Mouse (Mus musculus) heart, embryonic 16.5 days (tissue): ENCODE data around the gene Capn12. TPM values are rescaled to one million over a fixed set of nuclear protein-coding genes. Genes with fewer than 3 reads are reported as not detected.
"Not testable (repeated sequence)": the region's sequence is repeated elsewhere in the genome, so short reads cannot be mapped to it uniquely, and the experiment has no call there.

ENCODE experiments used
- ATAC-seq: fragments of 200-750 bp; cut with Nextera tagmentation; replicated peaks from 2 replicates; pipeline ENCODE4 v1.8.0; 2017; ENCODE audit warnings: moderate number of reproducible peaks; ENCODE audit not compliant: insufficient read depth, low FRiP score; ENCODE audit errors: extremely low read depth
- H3K27ac ChIP-seq: fragments of 300-500 bp; sonication (generic); 2 replicates; pipeline ENCODE4 v1.5.1; 2014; ENCODE audit warnings: mild to moderate bottlenecking, low read length, control low read depth, moderate library complexity
- H3K27me3 ChIP-seq: fragments of 300-500 bp; sonication (generic); 2 replicates; pipeline ENCODE4 v1.6.1; 2014; ENCODE audit warnings: low read length, mixed read lengths; ENCODE audit not compliant: control insufficient read depth, insufficient read depth
- H3K36me3 ChIP-seq: fragments of 300-500 bp; sonication (generic); 2 replicates; pipeline ENCODE4 v1.6.1; 2014; ENCODE audit not compliant: control insufficient read depth, insufficient read depth
- H3K4me1 ChIP-seq: fragments of 300-500 bp; sonication (generic); 2 replicates; pipeline ENCODE4 v1.6.1; 2014; ENCODE audit warnings: low read length, mixed read lengths; ENCODE audit not compliant: control insufficient read depth, insufficient read depth
- H3K4me2 ChIP-seq: fragments of 300-500 bp; sonication (generic); 2 replicates; pipeline ENCODE4 v1.6.1; 2014; ENCODE audit warnings: low read depth, mild to moderate bottlenecking, control low read depth, low read length
- H3K4me3 ChIP-seq: fragments of 300-500 bp; sonication (generic); 2 replicates; pipeline ENCODE4 v1.5.1; 2014; ENCODE audit warnings: mild to moderate bottlenecking, control low read depth, low read length
- H3K9ac ChIP-seq: fragments of 300-500 bp; sonication (generic); 2 replicates; pipeline ENCODE4 v1.6.1; 2014; ENCODE audit warnings: low read length, control low read depth
- H3K9me3 ChIP-seq: fragments of 300-500 bp; sonication (generic); replicated peaks from 2 replicates; pipeline ENCODE4 v1.6.1; 2016; ENCODE audit warnings: low read length; ENCODE audit not compliant: control insufficient read depth
- WGBS: fragments of 180-500 bp; shearing (Covaris S2); extraction: QIAGEN DNeasy Blood & Tissue Kit; methylation state at CpG from one replicate; pipeline ENCODE4 v1.1.7; 2014; 5-methylcytosine and 5-hydroxymethylcytosine counted together
- polyA plus RNA-seq: library from polyadenylated mRNA; unstranded; fragments of >200 nt; fragmentation: Nextera tagmentation; extraction: Ambion mirVana; gene quantifications from 2 replicates; pipeline ENCODE4 v1.2.1, GENCODE M21; 2015

The Capn12 gene
- polyA plus RNA-seq, 1 experiment from 2014 or later, result 0.41 TPM

GRCm38 (mm10) chr7:28860898-28861297 lies 20.3 kb upstream of the Capn12 start:
- H3K27me3 ChIP-seq, result no peaks in the 10 kb centered on the region
- H3K9ac ChIP-seq, result no peak overlapping the region
- no peak overlapping the region for H3K27ac ChIP-seq
- H3K4me1 ChIP-seq, result peaks cover 5% of the 10 kb centered on the region
- H3K9me3 ChIP-seq, result peaks cover 4% of the 10 kb centered on the region
- 88% methylated on average over 6 of the region's 6 CpGs for WGBS
- no peak for ATAC-seq
- no peak overlapping the region for H3K4me2 ChIP-seq
- no peak overlapping the region for H3K4me3 ChIP-seq
- no peaks in the 10 kb centered on the region for H3K36me3 ChIP-seq

- no peak for ATAC-seq
- Histone ChIP-seq H3K36me3 (no peaks in the 10 kb centered on the region), H3K9ac (no peak overlapping the region), H3K27ac (no peak overlapping the region), H3K4me3 (no peak overlapping the region), H3K27me3 (no peaks in the 10 kb centered on the region), H3K4me1 (peaks cover 9% of the 10 kb centered on the region), H3K9me3 (peaks cover 4% of the 10 kb centered on the region), H3K4me2 (no peak overlapping the region)
- 72% methylated on average over 15 of the region's 15 CpGs for WGBS
Observed at GRCm38 (mm10) chr7:28862817-28863499, 18.3 kb upstream of the Capn12 start.

DNA sequence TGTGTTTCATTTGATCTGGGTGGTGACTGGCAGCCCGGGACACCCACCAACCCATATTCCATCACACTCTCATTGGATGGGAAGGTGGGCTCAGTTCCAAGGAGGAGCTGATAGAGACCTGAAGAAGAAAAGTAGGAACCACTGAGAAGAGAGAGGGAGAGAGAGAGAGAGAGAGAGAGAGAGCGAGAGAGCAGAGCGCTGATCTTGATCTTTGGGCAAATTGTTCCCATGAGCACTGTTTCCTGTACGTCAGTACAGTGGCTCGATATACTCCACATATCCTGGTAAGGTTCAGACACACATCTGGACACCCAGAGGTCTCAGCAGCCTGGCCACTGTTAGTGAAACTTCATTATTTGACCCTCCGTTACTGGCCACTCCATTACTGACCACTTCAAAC lies 17.7 kb upstream of the Capn12 start, which contains the start of gene Lgals7:
Lgals7 (plus strand) TSS at position 314 of the 400 bp plus-strand sequence.
- no peak for ATAC-seq
- H3K4me1 ChIP-seq, result peaks cover 9% of the 10 kb centered on the region
- H3K27ac ChIP-seq, result no peak within 1 kb of the TSS
- H3K9ac ChIP-seq, result no peak within 1 kb of the TSS
- no peaks in the 10 kb centered on the region for H3K27me3 ChIP-seq
- H3K4me3 ChIP-seq, result no peak within 1 kb of the TSS
- H3K4me2 ChIP-seq, result 0 out of 2 replicates have a peak within 1 kb of the TSS, but pooled peaks have one; percentile 0
- 75% methylated on average over 6 of the region's 6 CpGs for WGBS
- H3K9me3 ChIP-seq, result peaks cover 4% of the 10 kb centered on the region
- no peaks in the 10 kb centered on the region for H3K36me3 ChIP-seq

GRCm38 (mm10) chr7:28864288-28864750 lies 16.9 kb upstream of the Capn12 start:
- Histone ChIP-seq H3K9ac (no peak overlapping the region), H3K27ac (no peak overlapping the region), H3K4me1 (peaks cover 9% of the 10 kb centered on the region), H3K4me2 (0 out of 2 replicates have a peak overlapping the region, but pooled peaks have one; percentile 0), H3K4me3 (no peak overlapping the region), H3K27me3 (no peaks in the 10 kb centered on the region), H3K36me3 (no peaks in the 10 kb centered on the region), H3K9me3 (peaks cover 4% of the 10 kb centered on the region)
- no peak for ATAC-seq
- WGBS, result 30% methylated on average over 9 of the region's 9 CpGs

DNA sequence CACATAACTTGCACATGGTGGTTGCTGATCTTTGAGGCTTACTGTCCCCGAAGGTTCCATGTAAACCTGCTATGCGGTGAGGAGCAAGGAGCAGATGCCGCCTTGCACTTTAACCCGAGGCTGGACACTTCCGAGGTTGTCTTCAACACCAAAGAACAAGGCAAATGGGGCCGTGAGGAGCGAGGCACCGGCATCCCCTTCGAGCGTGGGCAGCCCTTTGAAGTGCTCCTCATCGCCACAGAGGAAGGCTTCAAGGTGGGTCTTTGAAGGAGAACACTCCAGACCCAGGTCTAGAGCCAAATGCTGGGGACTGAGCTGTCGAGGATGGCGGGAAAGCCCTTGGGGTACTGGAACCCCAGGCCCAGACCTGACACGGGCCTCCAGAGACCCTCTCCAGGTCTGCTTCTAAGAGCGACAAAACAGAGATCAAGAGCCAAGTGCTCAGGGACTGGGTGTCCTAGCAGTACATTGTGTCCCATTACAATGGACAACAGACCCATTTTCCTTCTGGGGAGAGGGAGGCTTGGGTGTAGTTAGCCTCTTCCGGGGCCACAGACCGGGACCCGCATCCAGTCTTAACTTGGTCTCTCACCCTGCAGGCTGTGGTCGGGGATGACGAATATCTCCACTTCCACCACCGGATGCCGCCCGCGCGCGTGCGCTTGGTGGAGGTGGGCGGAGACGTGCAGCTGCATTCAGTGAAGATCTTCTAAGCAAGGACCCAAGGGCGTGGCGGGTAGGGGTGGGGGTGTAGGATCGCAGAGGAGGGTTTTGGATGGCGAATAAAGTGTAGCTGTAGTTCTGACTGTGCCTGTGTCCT lies 15.5 kb upstream of the Capn12 start:
- Histone ChIP-seq H3K27ac (peak overlapping the region; percentile 50; the same call in 1 of the 2 replicates), H3K9me3 (peaks cover 4% of the 10 kb centered on the region), H3K36me3 (no peaks in the 10 kb centered on the region), H3K27me3 (no peaks in the 10 kb centered on the region), H3K9ac (peak overlapping the region; percentile 69), H3K4me3 (peak overlapping the region; percentile 34), H3K4me2 (peak overlapping the region; percentile 70), H3K4me1 (peaks cover 9% of the 10 kb centered on the region)
- 39% methylated on average over 33 of the region's 33 CpGs for WGBS
- peak; percentile 62 for ATAC-seq

GRCm38 (mm10) chr7:28866769-28867507 lies 14.3 kb upstream of the Capn12 start:
- Histone ChIP-seq H3K9me3 (no peaks in the 10 kb centered on the region), H3K27me3 (no peaks in the 10 kb centered on the region), H3K4me3 (no peak overlapping the region), H3K4me1 (peaks cover 9% of the 10 kb centered on the region), H3K9ac (no peak overlapping the region), H3K4me2 (no peak overlapping the region), H3K36me3 (no peaks in the 10 kb centered on the region), H3K27ac (no peak overlapping the region)
- WGBS, result 90% methylated on average over 28 of the region's 28 CpGs
- no peak for ATAC-seq

DNA sequence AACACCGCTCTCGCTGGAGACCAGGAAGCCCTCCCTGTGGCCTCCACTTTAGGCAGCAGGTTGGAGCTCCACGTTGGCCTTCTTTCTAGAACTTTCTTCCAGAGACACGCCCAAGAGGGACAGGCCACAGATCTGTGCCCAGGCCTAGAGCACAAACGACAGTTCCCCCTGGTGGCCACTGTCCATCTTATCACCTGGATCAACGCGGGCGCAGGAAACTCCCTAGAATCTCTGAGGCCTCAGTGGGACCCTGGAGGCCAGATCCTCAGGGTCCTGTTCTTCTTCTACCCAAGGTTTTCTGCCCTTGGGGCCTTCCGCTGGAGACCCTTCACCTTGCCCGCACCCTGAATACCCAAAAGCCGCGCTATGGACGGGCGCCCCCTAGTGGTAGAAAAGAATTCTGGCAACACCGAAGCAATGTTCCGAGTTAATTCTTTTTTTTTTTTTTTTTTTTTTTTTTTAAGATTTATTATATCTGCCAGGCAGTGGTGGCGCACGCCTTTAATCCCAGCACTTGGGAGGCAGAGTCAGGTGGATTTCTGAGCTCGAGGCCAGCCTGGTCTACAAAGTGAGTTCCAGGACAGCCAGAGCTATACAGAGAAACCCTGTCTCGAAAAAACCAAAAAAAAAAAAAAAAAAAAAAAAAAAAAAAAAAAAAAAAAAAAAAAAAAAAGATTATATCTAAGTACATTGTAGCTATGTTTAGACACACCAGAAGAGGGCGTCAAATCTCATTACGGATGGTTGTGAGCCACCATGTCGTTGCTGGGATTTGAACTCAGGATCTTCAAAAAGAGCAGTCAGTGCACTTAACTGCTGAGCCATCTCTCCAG lies 13.5 kb upstream of the Capn12 start:
- H3K36me3 ChIP-seq, ATAC-seq, H3K27me3 ChIP-seq, H3K9me3 ChIP-seq, H3K27ac ChIP-seq, H3K4me1 ChIP-seq: not testable (repeated sequence)
- peak overlapping the region; percentile 27 for H3K4me3 ChIP-seq
- H3K4me2 ChIP-seq, result peak overlapping the region; percentile 56
- 19% methylated on average over 23 of the region's 23 CpGs for WGBS
- H3K9ac ChIP-seq, result 0 out of 2 replicates have a peak overlapping the region, but pooled peaks have one; percentile 54

- H3K36me3 ChIP-seq, result no peaks in the 10 kb centered on the region
- WGBS, result 79% methylated on average over 23 of the region's 24 CpGs
- no peak overlapping the region for H3K27ac ChIP-seq
- H3K9ac ChIP-seq, result no peak overlapping the region
- H3K27me3 ChIP-seq, result no peaks in the 10 kb centered on the region
- no peak overlapping the region for H3K4me3 ChIP-seq
- ATAC-seq, result no peak
- no peaks in the 10 kb centered on the region for H3K9me3 ChIP-seq
- H3K4me1 ChIP-seq, result 0 out of 2 replicates have a peak, but pooled peaks cover 3% of the 10 kb centered on the region
- H3K4me2 ChIP-seq, result no peak overlapping the region
Observed at GRCm38 (mm10) chr7:28870901-28871664, 10.1 kb upstream of the Capn12 start.
